Comparison of ENCODE assay signal across 9 mouse cellular contexts in genomic region chr2:31299266-31299665, GRCm38 (mm10). TPM values are rescaled to one million over a fixed set of nuclear protein-coding genes. Genes with fewer than 3 reads are reported as not detected.
DNase-seq lines count a peak whose midpoint lies in the region; ATAC-seq and TF ChIP-seq lines count a peak whose summit lies in the region.
"Had no signal": no experiment of that assay in that cellular context is flagged by ENCODE, and none has a peak within 500 bp of the region (broad histone marks: within the 10 kb centered on the region; RNA-seq: fewer than 3 reads in every experiment).

No protein-coding gene starts in this region.

- TF ChIP-seq CTCF in E14TG2a.4 (conservative IDR thresholded peaks at IDR 0.05; ENCODE audit: low read length), result peak; percentile 98

- H3K4me2 ChIP-seq in heart, embryonic 12.5 days, result peak overlapping the region; percentile 66; the same call in 1 of the 2 replicates

- no peaks in the 10 kb centered on the region for H3K36me3 ChIP-seq in heart, embryonic 12.5 days
- H3K36me3 ChIP-seq in E14TG2a.4 (ENCODE audit: insufficient read depth, low read length), result no peaks in the 10 kb centered on the region
- H3K36me3 ChIP-seq: liver, embryonic 15.5 days had no signal

- H3K27me3 ChIP-seq in heart, embryonic 12.5 days (replicated peaks), result no peaks in the 10 kb centered on the region
- H3K27me3 ChIP-seq in E14TG2a.4 (ENCODE audit: insufficient read depth, low read length), result no peaks in the 10 kb centered on the region
- H3K27me3 ChIP-seq: liver, embryonic 15.5 days had no signal

- H3K9ac ChIP-seq in heart, embryonic 12.5 days, result no peak overlapping the region
- H3K9ac ChIP-seq: liver, embryonic 15.5 days had no signal

- no peak overlapping the region for H3K4me3 ChIP-seq in heart, embryonic 12.5 days
- H3K4me3 ChIP-seq in E14TG2a.4 (replicated peaks; ENCODE audit: low read length), result no peak overlapping the region
- H3K4me3 ChIP-seq: liver, embryonic 15.5 days had no signal

- H3K27ac ChIP-seq in heart, embryonic 12.5 days (ENCODE audit: poor library complexity, severe bottlenecking), result no peak overlapping the region
- H3K27ac ChIP-seq: liver, embryonic 15.5 days had no signal

- H3K4me1 ChIP-seq in heart, embryonic 12.5 days (replicated peaks), result peaks cover 16% of the 10 kb centered on the region; the same call in 1 of the 2 replicates
- peaks cover 62% of the 10 kb centered on the region for H3K4me1 ChIP-seq in E14TG2a.4 (replicated peaks; ENCODE audit: low read depth, low read length)

- 29% methylated on average over 4 of the region's 4 CpGs for WGBS in heart, embryonic 12.5 days

- no peaks in the 10 kb centered on the region for H3K9me3 ChIP-seq in heart, embryonic 12.5 days (replicated peaks)
- H3K9me3 ChIP-seq in E14TG2a.4 (ENCODE audit: low read length), result no peaks in the 10 kb centered on the region
- H3K9me3 ChIP-seq: liver, embryonic 15.5 days had no signal

- ATAC-seq in heart, embryonic 12.5 days (ENCODE audit: insufficient number of reproducible peaks, low FRiP score), result no peak

- DNase-seq in heart, adult 11 months, result no peak
- DNase-seq in embryo, embryonic 10.5 days (ENCODE audit: low spot score), result peak; percentile 90
- DNase-seq in hindlimb bud, embryonic 11.5 days (ENCODE audit: extremely low spot score, low read depth, low spot score), result peak; percentile 71
- peak; percentile 78 for DNase-seq in naive thymus-derived CD4-positive, alpha-beta T cell, adult 2 months (ENCODE audit: low read depth)
- no peak for DNase-seq in right cerebral cortex, postnatal 4 days
- DNase-seq in layer of hippocampus, adult 8-10 months (ENCODE audit: low spot score in 2 of 2), result no peak

RNA-seq across cellular contexts. Expression of gene Hmcn2, which starts 14.9 kb away (rescaled TPM):
- 0.42 and 0.49 TPM in 2 replicates for polyA plus RNA-seq in heart, embryonic 12.5 days (2016; fragmentation: Nextera tagmentation; extraction: Ambion mirVana)
- total RNA-seq in layer of hippocampus, adult 8-10 months (2022), result under 1 TPM; 0.17 to 0.34 (median 0.23) TPM

RNA-seq across cellular contexts. Expression of gene Ncs1, which starts 53.6 kb away (rescaled TPM):
- 51.7 and 52.8 TPM in 2 replicates for polyA plus RNA-seq in heart, embryonic 12.5 days (2016; fragmentation: Nextera tagmentation; extraction: Ambion mirVana)
- 100 to 1,000 TPM; 243 to 310 (median 283) TPM for total RNA-seq in layer of hippocampus, adult 8-10 months (2022)

Comparison
In these comparisons a context has a peak if more than half of its experiments do, and no peak if none do; other contexts are left out.
1. DNase-seq: peak in embryo, embryonic 10.5 days (single experiment), hindlimb bud, embryonic 11.5 days (single experiment) and naive thymus-derived CD4-positive, alpha-beta T cell, adult 2 months (single experiment); none in heart, adult 11 months (single experiment), right cerebral cortex, postnatal 4 days (single experiment) and layer of hippocampus, adult 8-10 months (0 of 2).